Mouse (Mus musculus): ENCODE data around the gene Teddm3.
A peak's percentile ranks its signal among the peaks of the same experiment; 100 is the strongest.

- TF ChIP-seq CTCF (IDR thresholded peaks at IDR 0.05; ENCODE audit: control insufficient read depth, insufficient read depth, low read length), result 0 out of 2 replicates have a peak, but pooled peaks have one; percentile 14
- TF ChIP-seq POLR2A (IDR thresholded peaks at IDR 0.05; ENCODE audit: borderline replicate concordance, control insufficient read depth, low read depth, low read length), result no peak
Measured at GRCm38 (mm10) chr16:21192509-21193354, 38.9 kb upstream of the Teddm3 start.
